Mouse (Mus musculus): ENCODE measurements around the gene Ankub1.

DNA sequence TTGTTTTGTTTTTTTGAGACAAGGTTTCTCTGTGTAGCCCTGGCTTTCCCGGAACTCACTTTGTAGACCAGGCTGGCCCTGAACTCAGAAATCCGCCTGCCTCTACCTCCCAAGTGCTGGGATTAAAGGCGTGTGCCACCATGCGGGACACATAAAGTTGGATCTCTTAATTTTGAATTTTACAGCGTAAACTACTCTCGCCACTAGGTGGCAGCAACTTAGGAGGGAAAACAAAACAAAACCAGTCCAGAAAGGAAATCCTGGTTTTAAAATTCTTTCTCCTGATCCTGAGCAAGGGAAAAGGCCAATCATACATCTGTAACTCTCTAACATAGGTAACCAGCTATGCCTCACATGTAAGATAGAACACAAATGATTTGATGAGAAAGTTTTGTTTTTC, 28.9 kb downstream of the Ankub1 start:
- no peak for TF ChIP-seq CTCF (IDR thresholded peaks at IDR 0.05; ENCODE audit: control insufficient read depth, insufficient read depth, low read length)
- TF ChIP-seq POLR2A (IDR thresholded peaks at IDR 0.05; ENCODE audit: borderline replicate concordance, control insufficient read depth, low read depth, low read length) = no peak
